Mouse (Mus musculus): ENCODE data around the gene Wnt16. TPM values are rescaled to one million over a fixed set of nuclear protein-coding genes. Genes with fewer than 3 reads are reported as not detected.
"Not testable (repeated sequence)": the region's sequence is repeated elsewhere in the genome, so short reads cannot be mapped to it uniquely, and the experiment has no call there.

Gene Wnt16
- polyA plus RNA-seq (2015; fragmentation: Nextera tagmentation; extraction: Ambion mirVana) = 2.1 and 2.2 TPM in 2 replicates

- Histone ChIP-seq H3K27ac (no peak within 1 kb of the TSS), H3K4me1 (peaks cover 17% of the 10 kb centered on the region), H3K9me3 (no peaks in the 10 kb centered on the region), H3K4me2 (peak within 1 kb of the TSS; percentile 91), H3K36me3 (no peaks in the 10 kb centered on the region), H3K4me3 (replicated peaks) (peak within 1 kb of the TSS; percentile 41), H3K27me3 (replicated peaks) (peaks cover 8% of the 10 kb centered on the region), H3K9ac (0 out of 2 replicates have a peak within 1 kb of the TSS, but pooled peaks have one; percentile 4)
- 4% methylated on average over 20 of the region's 20 CpGs for WGBS
- peak; percentile 23; the same call in 1 of the 2 replicates for ATAC-seq (ENCODE audit: insufficient read depth, low FRiP score, low read depth)
Observed at GRCm38 (mm10) chr6:22288004-22288736, at the start of gene Wnt16. TSS of gene Wnt16 (plus strand) at chr6:22288227.

- ATAC-seq (ENCODE audit: insufficient read depth, low FRiP score, low read depth) = no peak
- Histone ChIP-seq H3K27ac (no peak overlapping the region), H3K9me3 (no peaks in the 10 kb centered on the region), H3K36me3 (no peaks in the 10 kb centered on the region), H3K4me2 (no peak overlapping the region), H3K9ac (no peak overlapping the region), H3K4me1 (no peaks in the 10 kb centered on the region), H3K4me3 (replicated peaks) (no peak overlapping the region), H3K27me3 (replicated peaks) (no peaks in the 10 kb centered on the region)
- WGBS = 83% methylated on average over 8 of the region's 8 CpGs
Observed at GRCm38 (mm10) chr6:22243321-22243720, 44.7 kb upstream of the Wnt16 start.

- no peak for ATAC-seq (ENCODE audit: insufficient read depth, low FRiP score, low read depth)
- no peak overlapping the region for H3K4me3 ChIP-seq (replicated peaks)
- no peaks in the 10 kb centered on the region for H3K27me3 ChIP-seq (replicated peaks)
- H3K9ac ChIP-seq = no peak overlapping the region
- H3K36me3 ChIP-seq = no peaks in the 10 kb centered on the region
- H3K9me3 ChIP-seq = no peaks in the 10 kb centered on the region
- no peak overlapping the region for H3K4me2 ChIP-seq
- H3K4me1 ChIP-seq = no peaks in the 10 kb centered on the region
- WGBS = 85% methylated on average over 2 of the region's 2 CpGs
- no peak overlapping the region for H3K27ac ChIP-seq
Observed at GRCm38 (mm10) chr6:22246696-22247095, 41.3 kb upstream of the Wnt16 start.

GRCm38 (mm10) chr6:22258784-22259183 lies 29.2 kb upstream of the Wnt16 start:
- Histone ChIP-seq H3K4me3 (replicated peaks) (no peak overlapping the region), H3K27me3 (replicated peaks) (no peaks in the 10 kb centered on the region), H3K9ac (no peak overlapping the region), H3K27ac (no peak overlapping the region), H3K4me2 (no peak overlapping the region), H3K9me3 (no peaks in the 10 kb centered on the region), H3K4me1 (no peaks in the 10 kb centered on the region), H3K36me3 (no peaks in the 10 kb centered on the region)
- no peak for ATAC-seq (ENCODE audit: insufficient read depth, low FRiP score, low read depth)
- 70% methylated on average over 4 of the region's 4 CpGs for WGBS

- WGBS = 60% methylated on average over 4 of the region's 4 CpGs
- ATAC-seq (ENCODE audit: insufficient read depth, low FRiP score, low read depth) = no peak
- Histone ChIP-seq H3K4me1 (no peaks in the 10 kb centered on the region), H3K27ac (no peak overlapping the region), H3K4me3 (replicated peaks) (no peak overlapping the region), H3K4me2 (no peak overlapping the region), H3K9me3 (no peaks in the 10 kb centered on the region), H3K27me3 (replicated peaks) (no peaks in the 10 kb centered on the region), H3K36me3 (no peaks in the 10 kb centered on the region), H3K9ac (no peak overlapping the region)
Observed at GRCm38 (mm10) chr6:22262519-22262918, 25.5 kb upstream of the Wnt16 start.

GRCm38 (mm10) chr6:22264094-22264493 lies 23.9 kb upstream of the Wnt16 start:
- not testable (repeated sequence) for H3K4me3 ChIP-seq (replicated peaks); H3K36me3 ChIP-seq; H3K4me1 ChIP-seq; H3K4me2 ChIP-seq; H3K9me3 ChIP-seq; ATAC-seq (ENCODE audit: insufficient read depth, low FRiP score, low read depth); H3K9ac ChIP-seq; H3K27me3 ChIP-seq (replicated peaks); H3K27ac ChIP-seq
- WGBS = 83% methylated on average over 8 of the region's 8 CpGs

GRCm38 (mm10) chr6:22266018-22266417 lies 22.0 kb upstream of the Wnt16 start:
- Histone ChIP-seq H3K4me2 (no peak overlapping the region), H3K4me1 (no peaks in the 10 kb centered on the region), H3K36me3 (no peaks in the 10 kb centered on the region), H3K27me3 (replicated peaks) (no peaks in the 10 kb centered on the region), H3K27ac (no peak overlapping the region), H3K9me3 (no peaks in the 10 kb centered on the region), H3K9ac (no peak overlapping the region), H3K4me3 (replicated peaks) (no peak overlapping the region)
- ATAC-seq (ENCODE audit: insufficient read depth, low FRiP score, low read depth) = no peak
- WGBS = 77% methylated on average over 4 of the region's 4 CpGs

- no peak for ATAC-seq (ENCODE audit: insufficient read depth, low FRiP score, low read depth)
Observed at GRCm38 (mm10) chr6:22267807-22268667, 20.0 kb upstream of the Wnt16 start.

GRCm38 (mm10) chr6:22268677-22269076 lies 19.4 kb upstream of the Wnt16 start:
- H3K9me3 ChIP-seq = no peaks in the 10 kb centered on the region

More at GRCm38 (mm10) chr6:22267807-22268667, 20.0 kb upstream of the Wnt16 start:
- no peak overlapping the region for H3K4me2 ChIP-seq
- 76% methylated on average over 5 of the region's 5 CpGs for WGBS
- no peaks in the 10 kb centered on the region for H3K36me3 ChIP-seq
- no peaks in the 10 kb centered on the region for H3K9me3 ChIP-seq
- no peaks in the 10 kb centered on the region for H3K4me1 ChIP-seq
- H3K9ac ChIP-seq = no peak overlapping the region
- no peaks in the 10 kb centered on the region for H3K27me3 ChIP-seq (replicated peaks)
- no peak overlapping the region for H3K27ac ChIP-seq
- no peak overlapping the region for H3K4me3 ChIP-seq (replicated peaks)

GRCm38 (mm10) chr6:22269840-22270521 lies 18.0 kb upstream of the Wnt16 start:
- Histone ChIP-seq H3K9me3 (no peaks in the 10 kb centered on the region), H3K36me3 (no peaks in the 10 kb centered on the region), H3K27me3 (replicated peaks) (no peaks in the 10 kb centered on the region), H3K4me3 (replicated peaks) (no peak overlapping the region), H3K4me1 (no peaks in the 10 kb centered on the region), H3K27ac (no peak overlapping the region), H3K9ac (no peak overlapping the region), H3K4me2 (no peak overlapping the region)
- WGBS = 66% methylated on average over 8 of the region's 8 CpGs
- ATAC-seq (ENCODE audit: insufficient read depth, low FRiP score, low read depth) = no peak

More at GRCm38 (mm10) chr6:22268677-22269076, 19.4 kb upstream of the Wnt16 start:
- Histone ChIP-seq H3K4me3 (replicated peaks) (no peak overlapping the region), H3K4me2 (no peak overlapping the region), H3K4me1 (no peaks in the 10 kb centered on the region), H3K9ac (no peak overlapping the region), H3K27ac (no peak overlapping the region), H3K36me3 (no peaks in the 10 kb centered on the region), H3K27me3 (replicated peaks) (no peaks in the 10 kb centered on the region)
- no peak for ATAC-seq (ENCODE audit: insufficient read depth, low FRiP score, low read depth)

GRCm38 (mm10) chr6:22277941-22278340 lies 10.1 kb upstream of the Wnt16 start:
- 84% methylated on average over 3 of the region's 3 CpGs for WGBS
- H3K9ac ChIP-seq = no peak overlapping the region
- H3K27me3 ChIP-seq (replicated peaks) = no peaks in the 10 kb centered on the region
- no peak overlapping the region for H3K4me3 ChIP-seq (replicated peaks)
- H3K4me2 ChIP-seq = no peak overlapping the region
- H3K4me1 ChIP-seq = peaks cover 7% of the 10 kb centered on the region; the same call in 1 of the 2 replicates
- no peak for ATAC-seq (ENCODE audit: insufficient read depth, low FRiP score, low read depth)
- no peaks in the 10 kb centered on the region for H3K36me3 ChIP-seq
- no peaks in the 10 kb centered on the region for H3K9me3 ChIP-seq
- no peak overlapping the region for H3K27ac ChIP-seq

Data from stomach, embryonic 15.5 days (tissue).